Mouse (Mus musculus): ENCODE results near the gene Pds5b.

GRCm38 (mm10) chr5:150823361-150823760, 149.8 kb downstream of the Pds5b start:
- no peak for TF ChIP-seq CTCF (IDR thresholded peaks at IDR 0.05; ENCODE audit: low read depth, low read length)
- TF ChIP-seq POLR2A (IDR thresholded peaks at IDR 0.05; ENCODE audit: extremely low read depth, insufficient read depth, low read length): no peak
